Mouse (Mus musculus) hindbrain, postnatal 0 days (tissue): ENCODE results near the gene Ccdc65. TPM values are rescaled to one million over a fixed set of nuclear protein-coding genes. Genes with fewer than 3 reads are reported as not detected.

Experiments used
- ATAC-seq: fragments of 200-750 bp; cut with Nextera tagmentation; 2 replicates; pipeline ENCODE4 v1.8.0; 2017; ENCODE audit warnings: mild to moderate bottlenecking, moderate TSS enrichment, moderate library complexity
- DNase-seq: peaks from one replicate; pipeline ENCODE4 v3.0.0-alpha.2; 2015; ENCODE audit warnings: low spot score
- H3K27ac ChIP-seq: fragments of 300-500 bp; sonication (generic); 2 replicates; pipeline ENCODE4 v1.5.1; 2014; ENCODE audit warnings: mild to moderate bottlenecking
- H3K27me3 ChIP-seq: fragments of 300-500 bp; sonication (generic); 2 replicates; pipeline ENCODE4 v1.6.1; 2014; ENCODE audit warnings: low read length, mixed read lengths; ENCODE audit not compliant: insufficient read depth
- H3K36me3 ChIP-seq: fragments of 300-500 bp; sonication (generic); 2 replicates; pipeline ENCODE4 v1.6.1; 2014; ENCODE audit warnings: low read length, mixed read lengths; ENCODE audit not compliant: insufficient read depth
- H3K4me1 ChIP-seq: fragments of 300-500 bp; sonication (generic); 2 replicates; pipeline ENCODE4 v1.6.1; 2014; ENCODE audit warnings: antibody characterized with exemption, low read length, mixed read lengths; ENCODE audit not compliant: insufficient read depth
- H3K4me2 ChIP-seq: fragments of 300-500 bp; sonication (generic); 2 replicates; pipeline ENCODE4 v1.6.1; 2014; ENCODE audit warnings: low read depth, mild to moderate bottlenecking, low read length, moderate library complexity, mixed read lengths
- H3K4me3 ChIP-seq: fragments of 300-500 bp; sonication (generic); 2 replicates; pipeline ENCODE4 v1.5.1; 2014; ENCODE audit warnings: low read length
- H3K9ac ChIP-seq: fragments of 300-500 bp; sonication (generic); replicated peaks from 2 replicates; pipeline ENCODE4 v1.6.1; 2014; ENCODE audit warnings: mild to moderate bottlenecking, low read length, moderate library complexity, mixed read lengths
- H3K9me3 ChIP-seq: fragments of 300-500 bp; sonication (generic); 2 replicates; pipeline ENCODE4 v1.6.1; 2016; ENCODE audit warnings: low read length, mixed read lengths
- CTCF ChIP-seq: IDR thresholded peaks from 2 replicates; pipeline ENCODE4 v1.5.1; 2016; ENCODE audit warnings: antibody characterized with exemption, control low read depth, low read depth
- WGBS: fragments of 180-500 bp; shearing (Covaris S2); extraction: QIAGEN DNeasy Blood & Tissue Kit; methylation state at CpG from one replicate; pipeline ENCODE4 v1.1.7; 2014; 5-methylcytosine and 5-hydroxymethylcytosine counted together
- polyA plus RNA-seq: library from polyadenylated mRNA; unstranded; fragments of >200 nt; fragmentation: Nextera tagmentation; extraction: Ambion mirVana; gene quantifications from 2 replicates; pipeline ENCODE4 v1.2.1, GENCODE M21; 2015
- total RNA-seq: library from RNA; depleted of rRNA; stranded (reverse); fragments of >200 nt; gene quantifications from 2 replicates; pipeline ENCODE4 v1.2.3, GENCODE M21; 2014; rRNA removed

The Ccdc65 gene
- total RNA-seq (2.6 and 3.7 TPM in 2 replicates), polyA plus RNA-seq (7.7 and 10.4 TPM in 2 replicates)

- H3K27me3 ChIP-seq, result no peaks in the 10 kb centered on the region
- no peaks in the 10 kb centered on the region for H3K36me3 ChIP-seq
- peak within 1 kb of the TSS; percentile 28; the same call in 1 of the 2 replicates for H3K9ac ChIP-seq
- DNase-seq, result peak; percentile 94
- peak; percentile 85 for ATAC-seq
- no peaks in the 10 kb centered on the region for H3K9me3 ChIP-seq
- peaks cover 5% of the 10 kb centered on the region; the same call in 1 of the 2 replicates for H3K4me1 ChIP-seq
- TF ChIP-seq CTCF, result peak; percentile 84
- H3K4me2 ChIP-seq, result peak within 1 kb of the TSS; percentile 64
- 20% methylated on average over 16 of the region's 16 CpGs for WGBS
- peak within 1 kb of the TSS; percentile 42 for H3K4me3 ChIP-seq
- H3K27ac ChIP-seq, result no peak within 1 kb of the TSS
Observed at GRCm38 (mm10) chr15:98707766-98708372, at the start of gene Ccdc65. Ccdc65 (plus strand) TSS chr15:98708207.

GRCm38 (mm10) chr15:98662198-98662566 is 45.8 kb upstream of the Ccdc65 start:
- Histone ChIP-seq H3K9ac (peak overlapping the region; percentile 85), H3K36me3 (peaks cover 12% of the 10 kb centered on the region), H3K4me3 (peak overlapping the region; percentile 84), H3K9me3 (no peaks in the 10 kb centered on the region), H3K27me3 (no peaks in the 10 kb centered on the region), H3K4me1 (no peaks in the 10 kb centered on the region), H3K27ac (peak overlapping the region; percentile 95), H3K4me2 (peak overlapping the region; percentile 65)
- WGBS, result 1% methylated on average over 14 of the region's 14 CpGs
- TF ChIP-seq CTCF, result no peak
- ATAC-seq, result no peak
- DNase-seq, result peak; percentile 49

DNA sequence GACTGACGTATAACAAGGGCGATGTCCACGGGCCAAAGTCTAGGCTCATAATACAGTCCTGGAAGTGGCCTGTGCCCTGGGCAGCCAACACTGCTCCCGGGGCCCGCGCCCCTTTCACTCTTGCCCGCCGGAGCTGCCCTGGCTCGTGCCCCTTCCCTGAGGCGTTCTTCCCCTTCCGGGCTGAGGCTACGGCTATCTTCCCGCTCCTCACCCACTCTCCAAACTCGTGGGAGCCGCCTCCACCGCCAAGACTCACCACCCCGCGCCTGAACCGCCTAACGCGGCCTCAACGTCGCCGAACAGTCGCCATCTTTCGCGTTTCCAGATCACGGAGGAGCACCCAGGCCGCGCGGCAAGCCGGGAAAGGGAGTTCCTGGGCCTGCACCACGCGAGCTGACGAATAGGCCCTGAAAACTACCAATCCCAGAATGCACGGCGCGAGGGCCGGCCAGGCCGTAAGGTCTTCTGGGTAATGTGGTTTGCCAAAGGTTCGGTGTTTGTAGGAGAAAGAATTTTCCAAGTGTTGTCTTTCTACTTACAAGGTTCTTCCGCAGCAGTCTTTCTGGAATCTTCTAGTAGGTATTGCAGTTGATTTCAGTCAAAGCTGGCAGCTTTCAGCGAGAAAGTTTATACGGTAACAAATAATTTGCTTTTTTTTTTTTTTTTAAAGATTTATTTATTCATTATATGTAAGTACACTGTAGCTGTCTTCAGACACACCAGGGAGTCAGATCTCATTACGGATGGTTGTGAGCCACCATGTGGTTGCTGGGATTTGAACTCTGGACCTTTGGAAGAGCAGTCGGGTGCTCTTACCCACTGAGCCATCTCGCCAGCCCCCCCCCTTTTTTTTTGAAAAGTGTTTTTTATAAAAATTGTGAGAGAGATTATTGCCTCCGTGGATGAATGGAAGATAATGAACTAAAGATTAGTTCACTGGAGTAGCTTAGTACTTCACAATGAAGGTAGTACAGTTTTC is 45.2 kb upstream of the Ccdc65 start, which contains the start of gene Ddx23:
Ddx23 (minus strand) TSS at position 328 of the 979 bp plus-strand sequence.
- DNase-seq, result peak; percentile 99
- Histone ChIP-seq H3K4me3 (peak within 1 kb of the TSS; percentile 84), H3K4me2 (peak within 1 kb of the TSS; percentile 65), H3K9ac (peak within 1 kb of the TSS; percentile 85), H3K27ac (peak within 1 kb of the TSS; percentile 95), H3K36me3 (peaks cover 5% of the 10 kb centered on the region; the same call in 1 of the 2 replicates), H3K27me3 (no peaks in the 10 kb centered on the region), H3K4me1 (no peaks in the 10 kb centered on the region), H3K9me3 (no peaks in the 10 kb centered on the region)
- WGBS, result 4% methylated on average over 47 of the region's 48 CpGs
- no peak for TF ChIP-seq CTCF
- peak; percentile 97 for ATAC-seq

DNA sequence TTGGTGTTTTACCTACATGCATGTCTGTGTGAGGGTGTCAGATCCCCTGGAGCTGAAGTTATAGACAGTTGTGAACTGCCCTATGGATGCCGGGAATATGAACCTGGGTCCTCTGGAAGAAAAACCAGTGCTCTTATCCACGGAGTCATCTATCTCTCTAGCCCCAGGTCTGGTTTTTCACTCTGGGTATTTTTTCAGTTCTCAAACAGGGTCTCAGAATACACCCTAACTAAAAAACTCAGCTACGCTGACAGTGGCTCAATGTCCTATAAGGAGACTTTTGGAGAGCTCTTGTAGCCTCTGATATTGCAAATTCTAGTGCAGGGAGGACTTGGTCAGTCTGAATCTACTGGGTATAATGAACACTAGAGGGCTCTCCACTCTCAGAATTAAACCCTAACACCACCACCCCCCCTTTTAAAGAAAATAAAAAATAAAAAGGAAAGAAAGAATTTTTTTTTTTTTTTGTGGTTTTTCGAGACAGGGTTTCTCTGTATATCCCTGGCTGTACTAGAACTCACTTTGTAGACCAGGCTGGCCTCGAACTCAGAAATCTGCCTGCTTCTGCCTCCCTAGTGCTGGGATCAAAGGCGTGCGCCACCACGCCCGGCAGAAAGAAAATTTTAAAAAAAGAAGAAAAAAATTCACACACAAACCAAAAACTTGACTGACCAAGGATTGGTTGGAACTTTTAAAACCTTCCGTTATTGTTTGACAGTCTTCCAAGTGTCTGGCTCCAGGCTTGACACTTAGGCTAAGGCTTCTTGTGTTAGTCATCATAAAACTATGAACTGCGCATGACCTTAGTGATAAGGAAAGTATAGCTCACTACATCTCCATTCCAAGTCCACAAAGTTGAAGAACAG is 43.7 kb upstream of the Ccdc65 start:
- no peak for ATAC-seq
- no peak overlapping the region for H3K4me3 ChIP-seq
- peak; percentile 59 for TF ChIP-seq CTCF
- H3K27me3 ChIP-seq, result no peaks in the 10 kb centered on the region
- H3K4me1 ChIP-seq, result no peaks in the 10 kb centered on the region
- WGBS, result 79% methylated on average over 11 of the region's 11 CpGs
- peak; percentile 63 for DNase-seq
- H3K36me3 ChIP-seq, result no peaks in the 10 kb centered on the region
- no peak overlapping the region for H3K27ac ChIP-seq
- H3K9ac ChIP-seq, result no peak overlapping the region
- H3K4me2 ChIP-seq, result no peak overlapping the region
- no peaks in the 10 kb centered on the region for H3K9me3 ChIP-seq

DNA sequence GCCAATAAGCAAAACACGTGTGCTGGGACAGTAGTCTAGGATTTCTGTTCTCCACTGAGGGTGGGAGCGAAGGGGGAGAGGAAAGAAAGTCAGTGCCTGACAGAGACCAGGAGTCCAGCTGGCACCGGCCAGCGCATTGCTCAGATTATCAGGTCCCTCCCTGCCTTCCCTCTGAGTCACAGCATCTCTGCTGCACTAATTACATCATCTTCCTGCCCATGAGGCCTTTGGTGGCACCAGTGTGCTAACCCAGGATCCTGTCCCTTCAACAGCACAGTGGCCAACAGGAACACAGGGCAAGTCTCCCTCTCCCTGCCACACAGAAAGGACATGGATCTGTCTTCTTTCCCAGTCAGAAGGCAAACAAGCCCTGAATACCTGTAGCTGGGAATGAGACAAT is 35.4 kb upstream of the Ccdc65 start:
- Histone ChIP-seq H3K4me1 (peaks cover 10% of the 10 kb centered on the region), H3K27me3 (no peaks in the 10 kb centered on the region), H3K4me2 (no peak overlapping the region), H3K36me3 (no peaks in the 10 kb centered on the region), H3K9ac (no peak overlapping the region), H3K27ac (no peak overlapping the region), H3K9me3 (no peaks in the 10 kb centered on the region), H3K4me3 (no peak overlapping the region)
- ATAC-seq (no peak), DNase-seq (no peak)
- no peak for TF ChIP-seq CTCF
- 65% methylated on average over 4 of the region's 4 CpGs for WGBS

DNA sequence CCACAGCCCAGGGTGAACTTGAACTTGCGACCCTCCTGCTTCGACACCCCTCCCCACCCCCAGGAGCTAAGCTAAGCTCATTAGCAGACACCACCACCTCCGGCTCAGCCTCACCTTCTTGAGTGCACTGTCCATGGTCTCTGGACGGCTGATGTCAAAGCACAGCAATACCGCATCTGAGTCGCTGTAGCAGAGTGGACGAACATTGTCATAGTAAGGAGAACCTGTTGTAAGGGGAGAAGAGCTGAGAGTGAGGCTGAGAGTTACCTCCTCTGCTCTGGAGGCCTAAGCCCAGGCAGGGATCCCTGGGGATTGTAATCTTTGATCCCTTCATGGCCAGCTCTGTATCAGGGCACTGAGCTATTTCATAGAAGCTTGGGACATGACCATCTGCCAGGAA is 34.3 kb upstream of the Ccdc65 start:
- Histone ChIP-seq H3K27ac (peak overlapping the region; percentile 60; the same call in 1 of the 2 replicates), H3K36me3 (no peaks in the 10 kb centered on the region), H3K4me3 (no peak overlapping the region), H3K27me3 (no peaks in the 10 kb centered on the region), H3K4me1 (peaks cover 10% of the 10 kb centered on the region), H3K9ac (no peak overlapping the region), H3K9me3 (no peaks in the 10 kb centered on the region), H3K4me2 (no peak overlapping the region)
- ATAC-seq (no peak), DNase-seq (no peak)
- WGBS, result 77% methylated on average over 7 of the region's 7 CpGs
- TF ChIP-seq CTCF, result no peak
